Mouse (Mus musculus) layer of hippocampus, adult 2 months (tissue): ENCODE results near the gene Ptpn21. TPM values are rescaled to one million over a fixed set of nuclear protein-coding genes. Genes with fewer than 3 reads are reported as not detected.
A peak's percentile ranks its signal among the peaks of the same experiment; 100 is the strongest.

ENCODE experiments used
- DNase-seq, 2 experiments: peaks; one replicate each; pipeline ENCODE4 v3.0.0; 2022; ENCODE audit warnings: low spot score in 2 of 2
- H3K27ac ChIP-seq: fragments of 200-600 bp; 2 replicates; pipeline ENCODE4 v1.8.1; 2022
- H3K4me3 ChIP-seq: fragments of 200-600 bp; 2 replicates; pipeline ENCODE4 v1.8.1; 2022; ENCODE audit warnings: mild to moderate bottlenecking
- CTCF ChIP-seq: fragments of 200-600 bp; conservative IDR thresholded peaks from 2 replicates; pipeline ENCODE4 v1.8.1; 2022; ENCODE audit warnings: antibody characterized with exemption, mild to moderate bottlenecking, moderate library complexity
- long read RNA-seq, 2 experiments: library from polyadenylated mRNA; stranded (forward); transcript quantifications; one replicate each; pipeline ENCODE4 v2.0.0; 2021; ENCODE audit warnings: borderline mapping rate in 2 of 2
- total RNA-seq, 2 experiments: library from RNA; stranded (reverse); gene quantifications; 2 replicates each; pipeline ENCODE4 v1.2.3; 2021

Gene Ptpn21
- 1 to 10 TPM; 6.9 to 9.0 TPM for total RNA-seq
- long read RNA-seq, experiment 1, partial matches to known transcripts: 2 of 3 reads
- long read RNA-seq, experiment 1, other reads (novel, unspliced or antisense): 1 of 3 reads
- long read RNA-seq, experiment 2, partial matches to known transcripts: 4 of 4 reads
- long read RNA-seq, experiment 2, other reads (novel, unspliced or antisense): 0 of 4 reads

GRCm38 (mm10) chr12:98736951-98737800 is at the start of gene Ptpn21:
TSS of gene Ptpn21 (minus strand) at chr12:98737405.
- H3K27ac ChIP-seq: peak within 1 kb of the TSS; percentile 65
- DNase-seq: peak in 1 of 2 experiments; percentile 25
- TF ChIP-seq CTCF: no peak
- peak within 1 kb of the TSS; percentile 61 for H3K4me3 ChIP-seq

GRCm38 (mm10) chr12:98784251-98784650 is 47.0 kb upstream of the Ptpn21 start:
- H3K4me3 ChIP-seq: no peak overlapping the region
- DNase-seq: no peak
- no peak for TF ChIP-seq CTCF
- no peak overlapping the region for H3K27ac ChIP-seq

GRCm38 (mm10) chr12:98779148-98779547 is 41.9 kb upstream of the Ptpn21 start:
- DNase-seq: peak; percentile 29 to 41
- TF ChIP-seq CTCF: peak; percentile 84

GRCm38 (mm10) chr12:98777509-98777908 is 40.3 kb upstream of the Ptpn21 start:
- H3K27ac ChIP-seq: no peak overlapping the region
- TF ChIP-seq CTCF: no peak
- no peak overlapping the region for H3K4me3 ChIP-seq
- no peak for DNase-seq

More at GRCm38 (mm10) chr12:98779148-98779547, 41.9 kb upstream of the Ptpn21 start:
- Histone ChIP-seq H3K4me3 (no peak overlapping the region), H3K27ac (no peak overlapping the region)

- H3K4me3 ChIP-seq: no peak overlapping the region
- DNase-seq: no peak
- 0 out of 2 replicates have a peak, but pooled peaks have one; percentile 3 for TF ChIP-seq CTCF
- H3K27ac ChIP-seq: no peak overlapping the region
These were observed 29.0 kb upstream of the Ptpn21 start for GRCm38 (mm10) chr12:98766241-98766640.

- TF ChIP-seq CTCF: no peak
- DNase-seq: no peak
- no peak overlapping the region for H3K4me3 ChIP-seq
- no peak overlapping the region for H3K27ac ChIP-seq
These were observed 22.5 kb upstream of the Ptpn21 start for GRCm38 (mm10) chr12:98759700-98760099.

GRCm38 (mm10) chr12:98757636-98758035 is 20.4 kb upstream of the Ptpn21 start:
- Histone ChIP-seq H3K27ac (no peak overlapping the region), H3K4me3 (no peak overlapping the region)
- TF ChIP-seq CTCF: peak; percentile 46; the same call in 1 of the 2 replicates
- no peak for DNase-seq

GRCm38 (mm10) chr12:98747380-98747753 is 10.2 kb upstream of the Ptpn21 start:
- Histone ChIP-seq H3K27ac (peak overlapping the region; percentile 98), H3K4me3 (peak overlapping the region; percentile 79)
- no peak for TF ChIP-seq CTCF
- peak in 1 of 2 experiments; percentile 18 for DNase-seq

- peak; percentile 90 to 95 for DNase-seq
- TF ChIP-seq CTCF: peak; percentile 77
- Histone ChIP-seq H3K27ac (peak within 1 kb of the TSS; percentile 98), H3K4me3 (peak within 1 kb of the TSS; percentile 79)
These were observed 9.7 kb upstream of the Ptpn21 start, which contains the start of gene Zc3h14 for GRCm38 (mm10) chr12:98746746-98747379. TSS of gene Zc3h14 (plus strand) at chr12:98746964.

GRCm38 (mm10) chr12:98746131-98746530 is 8.9 kb upstream of the Ptpn21 start:
- Histone ChIP-seq H3K4me3 (no peak overlapping the region), H3K27ac (0 out of 2 replicates have a peak overlapping the region, but pooled peaks have one; percentile 40)
- peak; percentile 47 for TF ChIP-seq CTCF
- DNase-seq: peak in 1 of 2 experiments; percentile 28

GRCm38 (mm10) chr12:98745626-98746025 is 8.4 kb upstream of the Ptpn21 start:
- no peak overlapping the region for H3K27ac ChIP-seq
- H3K4me3 ChIP-seq: no peak overlapping the region
- no peak for DNase-seq
- TF ChIP-seq CTCF: no peak

- H3K27ac ChIP-seq: no peak overlapping the region
- no peak for DNase-seq
- H3K4me3 ChIP-seq: no peak overlapping the region
- TF ChIP-seq CTCF: no peak
These were observed 3.9 kb upstream of the Ptpn21 start for GRCm38 (mm10) chr12:98741011-98741501.
